Mouse (Mus musculus): ENCODE results near the gene Xrcc3.

Xrcc3 gene

GRCm38 (mm10) chr12:111774845-111775244 lies 38.8 kb downstream of the Xrcc3 start:
- in situ Hi-C loops (cut with MboI, MseI): no loop called here

GRCm38 (mm10) chr12:111774156-111774555 lies 39.5 kb downstream of the Xrcc3 start:
- in situ Hi-C loops (cut with MboI, MseI): no loop called here

- in situ Hi-C loops (cut with MboI, MseI): no loop called here
Measured at GRCm38 (mm10) chr12:111770651-111771050, 43.0 kb downstream of the Xrcc3 start.

- in situ Hi-C loops (cut with MboI, MseI): no loop called here
Measured at GRCm38 (mm10) chr12:111769816-111770577, 43.7 kb downstream of the Xrcc3 start.

- in situ Hi-C loops (cut with MboI, MseI): no loop called here
Measured at GRCm38 (mm10) chr12:111769306-111769705, 44.4 kb downstream of the Xrcc3 start.

- in situ Hi-C loops (cut with MboI, MseI): no loop called here
Measured at GRCm38 (mm10) chr12:111768322-111768928, 45.2 kb downstream of the Xrcc3 start.

- in situ Hi-C loops (cut with MboI, MseI): no loop called here
Measured at GRCm38 (mm10) chr12:111766313-111767236, 47.1 kb downstream of the Xrcc3 start.

- in situ Hi-C loops (cut with MboI, MseI): no loop called here
Measured at GRCm38 (mm10) chr12:111762620-111763280, 50.9 kb downstream of the Xrcc3 start.

- in situ Hi-C loops (cut with MboI, MseI): no loop called here
Measured at GRCm38 (mm10) chr12:111760306-111760908, 53.3 kb downstream of the Xrcc3 start.

GRCm38 (mm10) chr12:111759176-111760061 lies 54.3 kb downstream of the Xrcc3 start:
- in situ Hi-C loops (cut with MboI, MseI): no loop called here

GRCm38 (mm10) chr12:111758381-111759175 lies 55.1 kb downstream of the Xrcc3 start, which contains the start of gene Klc1:
Gene Klc1 (plus strand): TSS chr12:111758849.
- in situ Hi-C loops (cut with MboI, MseI): no loop called here

GRCm38 (mm10) chr12:111757561-111758325 lies 55.9 kb downstream of the Xrcc3 start:
- in situ Hi-C loops (cut with MboI, MseI): no loop called here

GRCm38 (mm10) chr12:111756698-111757082 lies 57.0 kb downstream of the Xrcc3 start:
- in situ Hi-C loops (cut with MboI, MseI): no loop called here

- in situ Hi-C loops (cut with MboI, MseI): no loop called here
Measured at GRCm38 (mm10) chr12:111756082-111756697, 57.5 kb downstream of the Xrcc3 start.

- in situ Hi-C loops (cut with MboI, MseI): no loop called here
Measured at GRCm38 (mm10) chr12:111755231-111755630, 58.4 kb downstream of the Xrcc3 start.

- in situ Hi-C loops (cut with MboI, MseI): no loop called here
Measured at GRCm38 (mm10) chr12:111754710-111755109, 59.0 kb downstream of the Xrcc3 start.

GRCm38 (mm10) chr12:111753347-111753746 lies 60.3 kb downstream of the Xrcc3 start:
- in situ Hi-C loops (cut with MboI, MseI): no loop called here
